Comparison of ENCODE assay signal across 23 mouse cellular contexts in the genomic region with DNA sequence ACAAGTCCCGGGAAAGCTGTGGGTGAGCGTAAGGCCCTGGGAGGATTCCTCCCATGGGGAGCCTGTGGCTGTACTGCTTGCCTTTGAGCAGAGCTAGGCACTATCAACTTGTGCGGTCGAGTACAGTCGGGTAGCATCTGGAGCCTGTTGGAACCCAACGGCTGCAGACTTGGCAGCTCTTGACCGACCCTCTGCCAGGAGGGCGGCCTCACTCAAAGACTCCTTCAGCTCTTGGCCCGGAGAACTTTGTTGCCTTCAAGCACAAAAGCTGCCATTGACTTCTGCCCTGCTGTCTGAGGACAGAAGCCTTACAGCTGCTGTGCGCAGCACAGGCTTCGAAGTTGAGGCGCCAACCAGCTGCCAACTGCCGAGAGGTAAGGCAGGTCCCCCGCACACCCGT. TPM values are rescaled to one million over a fixed set of nuclear protein-coding genes. Genes with fewer than 3 reads are reported as not detected.
DNase-seq lines count a peak whose midpoint lies in the region; ATAC-seq and TF ChIP-seq lines count a peak whose summit lies in the region.
"Had no signal": no experiment of that assay in that cellular context is flagged by ENCODE, and none has a peak within 500 bp of the region (broad histone marks: within the 10 kb centered on the region; RNA-seq: fewer than 3 reads in every experiment).

No protein-coding gene starts in this region.

- H3K9me3 ChIP-seq in kidney, embryonic 14.5 days (ENCODE audit: control insufficient read depth, low read length): no peaks in the 10 kb centered on the region
- no peaks in the 10 kb centered on the region for H3K9me3 ChIP-seq in lung, embryonic 14.5 days (ENCODE audit: low read depth, low read length)
- no peaks in the 10 kb centered on the region for H3K9me3 ChIP-seq in neural tube, embryonic 15.5 days (replicated peaks)
- H3K9me3 ChIP-seq: embryonic facial prominence, embryonic 13.5 days; liver, embryonic 12.5 days; midbrain, embryonic 15.5 days had no signal

- no peaks in the 10 kb centered on the region for H3K36me3 ChIP-seq in kidney, embryonic 14.5 days (ENCODE audit: control insufficient read depth, insufficient read depth, low read length)
- no peaks in the 10 kb centered on the region for H3K36me3 ChIP-seq in lung, embryonic 14.5 days (ENCODE audit: insufficient read depth)
- no peaks in the 10 kb centered on the region for H3K36me3 ChIP-seq in neural tube, embryonic 15.5 days
- H3K36me3 ChIP-seq: embryonic facial prominence, embryonic 13.5 days; liver, embryonic 12.5 days; midbrain, embryonic 15.5 days had no signal

- H3K4me1 ChIP-seq in kidney, embryonic 14.5 days (ENCODE audit: control insufficient read depth, insufficient read depth, low read length): 0 out of 2 replicates have a peak, but pooled peaks cover 4% of the 10 kb centered on the region
- H3K4me1 ChIP-seq in lung, embryonic 14.5 days (ENCODE audit: insufficient read depth): peaks cover 13% of the 10 kb centered on the region
- peaks cover 4% of the 10 kb centered on the region; the same call in 1 of the 2 replicates for H3K4me1 ChIP-seq in neural tube, embryonic 15.5 days
- H3K4me1 ChIP-seq: liver, embryonic 12.5 days; midbrain, embryonic 15.5 days had no signal

- no peaks in the 10 kb centered on the region for H3K27me3 ChIP-seq in kidney, embryonic 14.5 days (ENCODE audit: control insufficient read depth, insufficient read depth, low read length)
- H3K27me3 ChIP-seq in lung, embryonic 14.5 days (ENCODE audit: insufficient read depth, low read length): no peaks in the 10 kb centered on the region
- H3K27me3 ChIP-seq in neural tube, embryonic 15.5 days (replicated peaks): no peaks in the 10 kb centered on the region
- H3K27me3 ChIP-seq: midbrain, embryonic 15.5 days had no signal

- H3K4me2 ChIP-seq in kidney, embryonic 14.5 days (replicated peaks; ENCODE audit: low read depth, low read length): no peak overlapping the region
- H3K4me2 ChIP-seq in lung, embryonic 14.5 days: no peak overlapping the region
- H3K4me2 ChIP-seq in neural tube, embryonic 15.5 days: no peak overlapping the region
- H3K4me2 ChIP-seq: embryonic facial prominence, embryonic 13.5 days; liver, embryonic 12.5 days; midbrain, embryonic 15.5 days had no signal

- WGBS in kidney, embryonic 14.5 days: 76% methylated on average over 15 of the region's 15 CpGs
- WGBS in lung, embryonic 14.5 days: 55% methylated on average over 15 of the region's 15 CpGs
- WGBS in neural tube, embryonic 15.5 days: 88% methylated on average over 15 of the region's 15 CpGs

- no peak overlapping the region for H3K9ac ChIP-seq in kidney, embryonic 14.5 days (ENCODE audit: low read depth, low read length)
- no peak overlapping the region for H3K9ac ChIP-seq in lung, embryonic 14.5 days
- H3K9ac ChIP-seq in neural tube, embryonic 15.5 days (replicated peaks): no peak overlapping the region
- H3K9ac ChIP-seq: embryonic facial prominence, embryonic 13.5 days; liver, embryonic 12.5 days; midbrain, embryonic 15.5 days had no signal

- no peak overlapping the region; the same call in 1 of the 2 replicates for H3K27ac ChIP-seq in kidney, embryonic 14.5 days (ENCODE audit: low read depth, low read length)
- peak overlapping the region; percentile 60 for H3K27ac ChIP-seq in lung, embryonic 14.5 days (ENCODE audit: low read depth)
- H3K27ac ChIP-seq in neural tube, embryonic 15.5 days (replicated peaks): no peak overlapping the region
- H3K27ac ChIP-seq: embryonic facial prominence, embryonic 13.5 days; liver, embryonic 12.5 days; midbrain, embryonic 15.5 days had no signal

- H3K4me3 ChIP-seq in kidney, embryonic 14.5 days (ENCODE audit: low read length): no peak overlapping the region
- no peak overlapping the region for H3K4me3 ChIP-seq in lung, embryonic 14.5 days (ENCODE audit: low read depth, low read length)
- no peak overlapping the region for H3K4me3 ChIP-seq in neural tube, embryonic 15.5 days (replicated peaks)
- H3K4me3 ChIP-seq: embryonic facial prominence, embryonic 13.5 days; liver, embryonic 12.5 days; midbrain, embryonic 15.5 days had no signal

- no peak for TF ChIP-seq CTCF in lung, embryonic 14.5 days (IDR thresholded peaks at IDR 0.05; ENCODE audit: low read depth)

- intact Hi-C loops in gastrocnemius, postnatal 36 days (cut with DNase I): no loop called here

- DNase-seq in urinary bladder, postnatal 10 days (ENCODE audit: low spot score): peak; percentile 5
- DNase-seq in urinary bladder, adult 18-20 months (ENCODE audit: low spot score in 2 of 2): no peak
- peak; percentile 89 for DNase-seq in lung, embryonic 14.5 days
- no peak for DNase-seq in gastrocnemius, postnatal 36 days
- no peak for DNase-seq in right cerebral cortex, postnatal 25 days
- DNase-seq: adrenal gland, postnatal 14 days; cerebellum, adult 8-10 months; gastrocnemius, postnatal 14 days; thymus, postnatal 14 days had no signal

- peak; percentile 38; the same call in 1 of the 2 replicates for ATAC-seq in kidney, embryonic 14.5 days (ENCODE audit: low FRiP score, low TSS enrichment)
- peak; percentile 80 for ATAC-seq in lung, embryonic 14.5 days (ENCODE audit: insufficient read depth)
- ATAC-seq in neural tube, embryonic 15.5 days (ENCODE audit: low FRiP score): no peak
- ATAC-seq: CD4-positive, CD25-positive, alpha-beta regulatory T cell, adult 4 months; liver, embryonic 12.5 days; midbrain, embryonic 15.5 days had no signal

RNA-seq across cellular contexts. Expression of a gene that starts 15.3 kb away (rescaled TPM):
- not detected in 2 replicates for polyA plus RNA-seq in kidney, embryonic 14.5 days (2014; fragmentation: Nextera tagmentation; extraction: Ambion mirVana)
- not detected in 2 replicates for polyA plus RNA-seq in lung, embryonic 14.5 days (2014; fragmentation: Nextera tagmentation; extraction: Ambion mirVana)
- not detected in 2 replicates for polyA plus RNA-seq in neural tube, embryonic 15.5 days (2015; fragmentation: Nextera tagmentation; extraction: Ambion mirVana)
- not detected for total RNA-seq in gastrocnemius, postnatal 36 days (2021)
- total RNA-seq: adrenal gland, postnatal 14 days; gastrocnemius, postnatal 14 days; left cerebral cortex, postnatal 36 days; megakaryocyte, adult 5-6 weeks; MEL had no signal
- polyA plus RNA-seq: CD4-positive, CD25-positive, alpha-beta regulatory T cell, adult 4 months; cortical plate, adult 2 months; embryonic facial prominence, embryonic 13.5 days; heart, postnatal 0 days; liver, embryonic 12.5 days; midbrain, embryonic 15.5 days; neural tube, embryonic 11.5 days; small intestine, adult 2 months; stomach, embryonic 14.5 days had no signal

RNA-seq across cellular contexts. Expression of a gene that starts 49.8 kb away (rescaled TPM):
- 15.5 and 17.0 TPM in 2 replicates for polyA plus RNA-seq in kidney, embryonic 14.5 days (2014; fragmentation: Nextera tagmentation; extraction: Ambion mirVana)
- polyA plus RNA-seq in lung, embryonic 14.5 days (2014; fragmentation: Nextera tagmentation; extraction: Ambion mirVana): 17.5 and 18.4 TPM in 2 replicates
- polyA plus RNA-seq in neural tube, embryonic 15.5 days (2015; fragmentation: Nextera tagmentation; extraction: Ambion mirVana): 38.3 and 44.2 TPM in 2 replicates
- total RNA-seq in gastrocnemius, postnatal 36 days (2021): 100 to 1,000 TPM; 100 to 124 TPM

Comparison
In these comparisons a context has a peak if more than half of its experiments do, and no peak if none do; other contexts are left out.
1. DNase-seq: peak in urinary bladder, postnatal 10 days (single experiment) and lung, embryonic 14.5 days (single experiment); none in urinary bladder, adult 18-20 months (0 of 2), gastrocnemius, postnatal 36 days (0 of 2) and right cerebral cortex, postnatal 25 days (single experiment).